Mouse (Mus musculus) adrenal gland, postnatal 10 days (tissue): ENCODE measurements around the gene Uso1. TPM values are rescaled to one million over a fixed set of nuclear protein-coding genes. Genes with fewer than 3 reads are reported as not detected.
"Not testable (repeated sequence)": the region's sequence is repeated elsewhere in the genome, so short reads cannot be mapped to it uniquely, and the experiment has no call there.

ENCODE experiments used
- DNase-seq: peaks from one replicate; pipeline ENCODE4 v3.0.0; 2021; ENCODE audit warnings: mixed read lengths
- total RNA-seq, 2 experiments: library from RNA; stranded (reverse); gene quantifications; 2 replicates each; pipeline ENCODE4 v1.2.3; 2021

Gene Uso1
- total RNA-seq, 2 experiments from 2014 or later: 64.1 to 71.5 TPM

GRCm38 (mm10) chr5:92127141-92127625, 10.6 kb upstream of the Uso1 start:
- no peak for DNase-seq

GRCm38 (mm10) chr5:92127751-92128150, 10.0 kb upstream of the Uso1 start:
- DNase-seq: no peak

- DNase-seq: peak; percentile 29
These were observed 9.2 kb upstream of the Uso1 start for GRCm38 (mm10) chr5:92128570-92128969.

GRCm38 (mm10) chr5:92129321-92129768, 8.4 kb upstream of the Uso1 start:
- no peak for DNase-seq

- no peak for DNase-seq
These were observed 7.6 kb upstream of the Uso1 start for GRCm38 (mm10) chr5:92130040-92130682.

GRCm38 (mm10) chr5:92132127-92132526, 5.6 kb upstream of the Uso1 start:
- no peak for DNase-seq

GRCm38 (mm10) chr5:92133006-92133405, 4.7 kb upstream of the Uso1 start:
- DNase-seq: not testable (repeated sequence)

- DNase-seq: no peak
These were observed 2.8 kb upstream of the Uso1 start for GRCm38 (mm10) chr5:92134934-92135333.

GRCm38 (mm10) chr5:92136536-92137238, 1.1 kb upstream of the Uso1 start:
- DNase-seq: no peak

- peak; percentile 65 for DNase-seq
These were observed 419 bp downstream of the Uso1 start for GRCm38 (mm10) chr5:92138093-92138621.

- DNase-seq: no peak
These were observed 1.5 kb downstream of the Uso1 start for GRCm38 (mm10) chr5:92139191-92139590.

- DNase-seq: no peak
These were observed 4.0 kb downstream of the Uso1 start for GRCm38 (mm10) chr5:92141696-92142095.

- no peak for DNase-seq
These were observed 4.7 kb downstream of the Uso1 start for GRCm38 (mm10) chr5:92142481-92142880.

- no peak for DNase-seq
These were observed 5.9 kb downstream of the Uso1 start for GRCm38 (mm10) chr5:92143665-92144064.

GRCm38 (mm10) chr5:92144954-92145708, 7.4 kb downstream of the Uso1 start:
- no peak for DNase-seq

GRCm38 (mm10) chr5:92148248-92148647, 10.5 kb downstream of the Uso1 start:
- DNase-seq: no peak

GRCm38 (mm10) chr5:92149330-92149982, 11.7 kb downstream of the Uso1 start:
- DNase-seq: no peak

GRCm38 (mm10) chr5:92154861-92155260, 17.1 kb downstream of the Uso1 start:
- DNase-seq: no peak

GRCm38 (mm10) chr5:92165976-92166375, 28.2 kb downstream of the Uso1 start:
- DNase-seq: no peak

GRCm38 (mm10) chr5:92183071-92183830, 45.5 kb downstream of the Uso1 start:
- DNase-seq: no peak

GRCm38 (mm10) chr5:92188881-92189483, 51.2 kb downstream of the Uso1 start:
- DNase-seq: no peak
